Mouse (Mus musculus): ENCODE measurements around the gene Rfx2.

DNA sequence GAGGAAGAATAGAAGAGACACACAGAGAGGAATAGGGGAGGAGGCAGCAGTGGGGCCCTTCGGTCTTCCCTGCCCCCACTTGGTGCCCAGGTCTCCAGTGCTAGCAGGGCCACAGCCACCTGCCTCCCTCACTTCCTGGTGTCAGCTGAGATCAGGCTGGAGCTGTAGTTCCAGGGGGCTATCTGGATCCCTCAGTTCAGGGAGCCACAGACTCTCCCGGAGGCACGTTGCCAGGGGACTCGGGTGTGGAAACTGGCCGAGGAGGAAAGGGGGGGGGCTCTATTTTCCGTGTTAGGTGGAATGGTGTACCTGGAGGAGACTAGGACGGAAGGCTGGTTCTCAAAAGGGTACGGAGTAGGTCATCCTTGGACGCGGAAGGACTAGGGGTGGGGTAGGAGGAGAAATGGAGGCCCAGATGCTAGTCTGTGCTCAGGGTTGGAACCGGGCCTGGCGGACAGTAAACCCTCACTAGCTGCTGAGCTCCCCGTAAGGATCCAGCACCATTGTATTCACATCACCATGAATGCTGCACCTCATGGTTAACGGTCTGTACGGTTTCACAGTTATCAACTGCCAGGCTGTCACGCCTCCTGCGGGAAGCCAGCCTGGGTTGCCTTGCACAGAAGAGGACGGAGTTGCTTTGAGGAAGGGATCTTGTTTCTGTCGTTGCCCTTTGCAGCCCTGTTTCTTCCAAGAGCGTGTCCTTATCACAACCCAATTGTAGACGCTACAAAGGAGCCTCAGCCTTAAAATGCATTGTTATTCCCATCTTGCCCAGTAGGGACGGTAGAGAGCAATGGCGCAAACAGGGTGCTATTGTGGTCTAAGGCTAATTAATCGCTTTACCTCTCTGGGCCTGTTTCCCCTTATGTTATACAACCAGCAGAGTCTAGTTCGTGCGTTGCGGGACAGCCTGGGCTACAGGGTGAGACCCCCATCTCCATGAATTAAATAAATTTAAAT, 67.8 kb downstream of the Rfx2 start:
- no peak for TF ChIP-seq POLR2A (IDR thresholded peaks at IDR 0.05; ENCODE audit: control insufficient read depth, extremely low read depth, insufficient read depth, low read length, poor library complexity)
- TF ChIP-seq CTCF (IDR thresholded peaks at IDR 0.05; ENCODE audit: borderline replicate concordance, control insufficient read depth, extremely low read depth, insufficient read depth, low read length, poor library complexity) = no peak
